Mouse (Mus musculus): ENCODE data around the gene Qpctl.
"Not testable (repeated sequence)": the region's sequence is repeated elsewhere in the genome, so short reads cannot be mapped to it uniquely, and the experiment has no call there.

Qpctl gene

DNA sequence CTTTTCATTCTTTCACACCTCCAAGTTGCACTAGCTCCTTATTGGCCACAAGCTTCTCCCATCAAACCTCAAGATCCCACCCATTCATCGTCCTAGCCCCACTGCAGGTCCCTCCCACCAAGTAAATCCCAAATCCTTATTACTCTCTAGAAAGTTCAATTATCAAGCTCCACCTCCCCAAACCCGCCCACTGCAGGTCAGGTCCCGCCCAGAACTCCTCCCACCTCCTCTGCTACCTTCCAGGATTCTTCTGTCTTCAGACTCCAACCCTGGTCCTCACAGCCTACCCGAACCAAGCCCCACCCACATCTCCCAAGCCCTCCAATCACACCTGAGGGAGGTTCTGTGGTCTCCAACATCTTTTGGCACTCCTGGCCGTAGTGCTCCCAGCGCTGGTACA, 15.1 kb upstream of the Qpctl start:
- DNase-seq (ENCODE audit: low spot score in 2 of 2), result no peak

DNA sequence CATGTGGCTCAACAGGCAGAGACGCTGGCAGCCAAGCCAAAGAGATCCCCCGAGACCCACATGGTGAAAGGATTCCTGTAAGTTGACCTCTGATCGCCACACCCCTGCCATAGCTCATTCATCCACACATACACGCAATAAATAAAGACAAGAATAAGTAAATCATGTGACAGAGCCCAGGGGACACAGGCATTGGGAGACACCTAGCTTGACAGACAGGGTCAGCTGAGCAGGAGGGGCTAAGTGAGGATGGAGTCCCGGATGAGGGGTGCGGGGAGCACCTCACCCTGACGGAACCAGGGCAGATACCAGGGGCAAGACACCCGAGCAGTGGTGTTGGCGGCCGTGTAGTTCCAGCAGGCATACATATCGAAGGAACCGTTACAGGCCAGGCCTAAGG, 14.7 kb upstream of the Qpctl start:
- DNase-seq (ENCODE audit: low spot score in 2 of 2), result no peak

DNA sequence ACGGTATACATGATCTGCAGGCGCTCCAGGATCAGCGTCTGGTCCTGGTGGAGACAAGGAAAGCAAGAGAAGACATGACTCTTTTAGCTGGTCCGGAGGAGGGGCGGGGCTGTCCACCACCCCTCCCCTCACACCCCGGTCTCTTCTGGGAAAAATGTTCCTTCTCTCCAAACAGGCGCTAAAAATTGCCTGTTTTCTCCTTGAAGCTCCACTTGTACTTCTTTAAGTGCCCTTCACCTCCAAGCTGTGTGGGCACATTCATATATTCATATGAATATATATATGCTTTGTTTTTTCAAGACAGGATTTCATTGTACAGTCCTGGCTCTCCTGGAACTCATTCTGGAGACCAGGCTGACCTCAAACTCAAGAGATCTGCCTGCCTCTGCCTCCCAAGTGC, 13.8 kb upstream of the Qpctl start:
- no peak for DNase-seq (ENCODE audit: low spot score in 2 of 2)

DNA sequence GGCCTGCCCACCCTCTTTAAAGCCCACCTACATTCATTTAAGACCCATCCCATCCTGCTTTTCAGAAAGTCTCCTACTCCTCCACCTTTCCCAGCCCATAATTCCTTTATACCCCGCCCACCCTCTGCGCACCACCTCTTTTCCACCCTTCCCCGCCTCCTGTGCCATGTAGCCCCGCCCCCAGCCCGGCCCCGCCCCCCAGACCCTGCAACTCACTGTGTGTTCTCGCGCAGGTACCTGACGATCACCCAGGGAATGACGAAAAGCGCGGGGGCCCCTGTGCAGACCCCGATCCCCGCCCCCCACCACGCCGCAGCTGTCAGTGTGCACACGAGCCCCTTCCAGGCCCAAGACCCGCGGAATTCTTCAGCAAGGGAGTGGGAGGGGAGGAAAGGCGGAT, 11.0 kb upstream of the Qpctl start:
- DNase-seq (ENCODE audit: low spot score in 2 of 2), result no peak

DNA sequence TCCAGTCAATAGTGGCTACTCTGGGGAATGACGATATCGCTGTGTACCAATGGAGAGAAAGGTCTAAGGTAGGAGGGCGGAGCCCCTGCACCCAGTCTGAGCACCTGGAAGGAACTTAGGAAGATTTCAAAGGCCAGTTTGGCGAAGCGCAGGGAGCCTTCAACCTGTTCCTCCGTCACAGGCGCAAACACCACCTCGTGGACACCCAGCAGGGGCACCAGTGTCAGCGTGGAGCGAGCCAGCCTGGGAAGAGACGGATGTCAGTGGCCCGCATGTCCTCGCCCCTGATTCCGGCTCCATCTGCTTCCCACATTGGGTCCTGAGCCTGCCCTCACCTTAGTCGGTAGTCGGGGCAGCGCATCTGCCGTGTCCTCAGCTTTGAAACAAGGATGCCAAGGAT, 10.3 kb upstream of the Qpctl start:
- DNase-seq (ENCODE audit: low spot score in 2 of 2), result no peak

DNA sequence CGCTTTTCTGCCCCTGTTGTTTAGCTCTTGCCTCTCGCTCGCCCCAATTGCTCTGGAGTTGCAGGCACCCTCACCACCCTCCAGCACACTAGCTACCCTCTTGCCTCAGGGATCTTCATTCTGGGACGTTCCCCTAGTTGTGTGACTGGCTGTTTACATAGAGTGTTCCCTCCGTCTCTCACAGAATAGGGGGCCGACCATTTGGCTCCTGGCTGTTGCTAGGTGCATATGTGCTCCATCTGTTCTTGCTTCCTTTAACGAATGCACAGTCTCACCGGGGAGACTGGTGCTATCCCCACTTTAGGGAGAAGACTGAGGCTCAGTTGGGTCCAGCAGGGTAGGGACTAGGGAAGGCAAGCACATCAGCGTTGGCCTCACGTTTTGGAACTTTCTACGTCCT, 9.5 kb upstream of the Qpctl start:
- no peak for DNase-seq (ENCODE audit: low spot score in 2 of 2)

DNA sequence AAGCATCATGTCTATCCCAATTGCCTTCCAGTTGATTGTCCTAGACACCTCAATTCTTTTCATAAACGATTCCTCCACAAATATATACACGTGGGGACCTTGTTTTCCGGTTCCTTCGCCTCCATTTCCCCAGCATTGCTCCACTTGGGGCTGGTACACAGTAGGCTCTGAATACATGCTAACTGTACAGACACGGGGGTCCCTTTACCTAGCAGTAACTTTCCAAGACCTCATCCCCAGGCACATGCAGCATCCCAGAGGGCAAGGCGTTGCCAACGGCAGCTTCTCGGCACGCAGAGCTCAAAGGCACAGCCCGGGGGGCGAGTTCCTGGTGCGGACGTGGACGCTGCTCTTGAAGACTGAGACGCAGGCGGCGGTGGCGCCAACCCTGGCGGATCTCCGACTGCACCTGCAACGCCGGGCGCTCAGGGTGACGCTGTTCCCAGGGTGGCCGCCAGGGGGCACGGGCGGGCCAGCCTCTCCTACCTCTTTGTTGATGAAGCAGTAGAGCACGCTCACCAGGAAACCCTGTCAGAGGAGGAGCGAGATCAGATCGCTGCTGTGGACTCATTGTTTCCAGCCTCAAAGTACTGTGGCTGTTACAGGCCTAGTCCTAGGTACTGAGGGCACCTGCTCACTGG, 8.2 kb upstream of the Qpctl start:
- DNase-seq (ENCODE audit: low spot score in 2 of 2), result peak; percentile 72 to 87

DNA sequence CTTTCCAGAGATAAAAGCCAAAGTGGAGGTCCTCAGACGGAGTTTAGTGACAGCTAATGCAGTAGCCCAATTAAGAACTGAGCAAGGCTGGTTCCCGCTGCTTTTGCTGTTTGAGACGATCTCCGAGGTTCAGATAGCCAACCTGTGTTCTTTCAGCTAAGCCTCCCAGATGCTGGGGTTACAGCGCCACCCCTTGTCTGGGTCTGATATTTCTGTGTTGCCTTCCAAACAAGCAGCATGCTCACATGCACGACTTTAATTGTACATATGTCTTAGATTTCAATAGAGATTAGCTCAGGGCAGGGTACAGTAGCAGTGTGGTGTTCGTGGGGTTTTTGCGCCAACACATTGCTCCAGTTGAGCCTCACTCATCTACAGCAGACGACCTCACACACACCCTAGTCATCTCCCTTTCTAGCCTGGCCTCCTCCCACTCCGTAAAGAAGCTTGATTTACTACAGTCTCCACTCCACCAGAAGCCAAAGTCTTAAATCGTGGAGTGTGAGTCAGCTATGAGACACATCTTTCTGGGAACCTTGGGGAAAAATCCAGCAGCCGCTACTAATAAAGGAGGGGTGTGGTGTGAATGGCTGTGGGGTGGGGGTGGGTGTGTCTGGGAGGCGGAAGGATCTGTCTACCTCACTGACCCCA, 6.9 kb upstream of the Qpctl start:
- DNase-seq (ENCODE audit: low spot score in 2 of 2), result no peak

DNA sequence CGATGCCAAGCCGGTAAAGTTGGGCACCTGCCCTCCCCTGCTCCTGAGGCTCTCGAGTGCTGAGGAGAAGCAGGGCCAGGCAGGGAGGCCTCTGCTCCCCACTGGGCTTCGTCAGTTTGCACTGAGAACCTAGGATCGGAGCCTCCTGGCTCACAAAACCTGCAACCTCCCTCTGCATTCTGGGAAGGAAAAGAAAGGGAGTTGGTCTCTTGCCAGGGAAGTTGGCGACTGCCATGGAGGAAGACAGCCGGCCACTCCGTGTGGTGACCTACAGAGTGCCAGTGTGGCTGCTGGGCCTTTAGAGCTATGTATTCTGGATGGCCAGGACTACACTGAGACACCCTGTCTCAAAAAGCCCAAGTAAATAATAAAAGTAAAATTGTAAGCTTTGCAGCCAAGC, 5.7 kb upstream of the Qpctl start:
- DNase-seq (ENCODE audit: low spot score in 2 of 2), result no peak

DNA sequence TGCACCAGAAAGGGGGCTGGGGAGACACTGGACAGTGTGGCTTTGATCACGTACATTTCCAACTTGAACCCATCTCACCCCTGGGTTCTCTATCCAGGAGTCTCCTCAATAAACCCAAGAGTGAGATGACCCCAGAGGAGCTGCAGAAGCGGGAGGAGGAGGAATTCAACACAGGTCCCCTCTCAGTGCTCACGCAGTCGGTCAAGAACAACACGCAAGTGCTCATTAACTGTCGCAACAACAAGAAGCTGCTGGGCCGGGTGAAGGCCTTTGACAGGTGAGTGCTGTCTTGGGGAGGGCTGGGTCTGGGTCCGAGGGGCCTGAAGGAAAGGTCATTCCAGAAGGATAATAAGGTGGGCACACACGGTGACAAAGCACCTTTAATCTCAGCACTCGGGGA, 2.0 kb upstream of the Qpctl start:
- not testable (repeated sequence) for DNase-seq (ENCODE audit: low spot score in 2 of 2)

DNA sequence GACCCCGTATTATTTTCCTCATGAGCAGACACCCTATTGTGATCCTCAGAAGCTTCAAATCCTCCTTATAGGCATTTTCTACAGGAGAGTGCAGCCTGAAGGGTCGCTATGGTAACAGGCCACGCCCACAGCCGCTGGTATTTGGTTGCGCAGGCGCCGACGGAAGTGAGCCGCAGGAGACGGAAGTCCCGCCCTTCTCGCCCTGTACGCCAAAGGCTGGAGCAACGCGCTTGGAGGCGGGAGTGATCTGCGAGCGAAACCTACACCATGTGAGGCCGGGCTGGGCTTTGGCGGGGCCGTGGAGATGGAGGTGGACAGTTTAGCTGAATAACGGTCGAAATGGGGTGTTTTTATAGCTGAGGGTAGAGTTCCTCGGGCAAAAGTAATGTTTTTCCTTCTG, 535 bp upstream of the Qpctl start, which contains the start of gene Snrpd2:
TSS of gene Snrpd2 (plus strand) at position 97 of the 400 bp plus-strand sequence.
- DNase-seq (ENCODE audit: low spot score in 2 of 2), result peak; percentile 93 to 96

DNA sequence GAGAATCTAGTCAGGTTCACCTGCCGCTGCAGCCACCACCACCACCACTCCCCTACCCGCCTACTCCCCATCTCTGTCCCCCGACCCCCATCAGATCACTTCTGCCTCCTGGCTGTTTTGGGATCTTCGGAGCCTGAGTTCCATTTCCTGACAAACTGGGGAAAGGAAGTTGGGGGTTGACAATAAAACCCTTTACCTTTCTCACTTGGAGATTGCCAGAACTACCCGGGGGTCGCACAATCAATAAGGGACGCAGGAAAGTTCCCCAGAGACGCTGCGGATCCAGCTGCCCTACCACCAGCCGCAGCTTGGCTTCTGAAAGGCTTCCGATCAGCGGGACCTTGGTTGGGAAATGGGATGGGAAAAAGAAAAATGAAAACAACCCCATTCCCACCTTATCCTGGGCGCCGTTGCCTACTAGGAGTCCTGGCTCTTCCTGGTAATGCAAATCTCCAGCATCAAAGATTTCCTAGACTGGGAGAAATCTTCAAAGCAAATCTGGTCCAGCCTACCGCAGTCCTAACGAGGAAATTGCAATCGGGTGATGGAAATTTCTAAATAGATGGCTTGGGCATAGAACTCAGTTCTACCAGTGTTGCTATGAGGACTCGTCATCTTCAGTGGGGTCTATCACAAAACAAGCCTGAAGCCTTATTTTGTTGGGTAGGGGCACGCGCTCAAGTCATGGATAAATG, 764 bp downstream of the Qpctl start:
- DNase-seq (ENCODE audit: low spot score in 2 of 2), result no peak

DNA sequence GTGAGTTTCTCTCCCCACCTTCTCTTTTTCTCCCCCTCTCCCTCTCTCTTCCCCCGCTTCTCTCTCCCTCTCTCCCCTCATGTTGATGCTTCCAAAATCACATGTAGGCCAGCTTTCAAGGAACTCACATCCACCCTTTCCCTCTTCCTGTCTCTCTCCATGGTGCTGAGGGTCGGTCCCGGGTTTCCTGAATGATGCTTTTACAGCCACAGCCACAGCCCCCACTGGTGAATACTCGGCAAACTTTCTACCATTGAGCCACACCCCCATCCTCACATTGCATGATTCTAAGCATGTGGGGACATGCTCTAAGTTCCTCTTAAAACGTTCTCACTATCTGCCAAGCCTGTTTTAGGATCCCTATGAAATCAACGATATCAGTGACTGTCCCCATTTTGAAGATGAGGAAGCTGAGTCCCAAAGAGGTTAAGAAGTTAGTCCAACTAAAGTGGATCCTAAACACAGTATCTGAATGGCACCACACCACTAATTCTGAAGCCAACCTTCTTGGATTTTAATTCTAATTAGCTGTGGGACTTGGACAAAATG, 1.5 kb downstream of the Qpctl start:
- DNase-seq (ENCODE audit: low spot score in 2 of 2), result no peak

DNA sequence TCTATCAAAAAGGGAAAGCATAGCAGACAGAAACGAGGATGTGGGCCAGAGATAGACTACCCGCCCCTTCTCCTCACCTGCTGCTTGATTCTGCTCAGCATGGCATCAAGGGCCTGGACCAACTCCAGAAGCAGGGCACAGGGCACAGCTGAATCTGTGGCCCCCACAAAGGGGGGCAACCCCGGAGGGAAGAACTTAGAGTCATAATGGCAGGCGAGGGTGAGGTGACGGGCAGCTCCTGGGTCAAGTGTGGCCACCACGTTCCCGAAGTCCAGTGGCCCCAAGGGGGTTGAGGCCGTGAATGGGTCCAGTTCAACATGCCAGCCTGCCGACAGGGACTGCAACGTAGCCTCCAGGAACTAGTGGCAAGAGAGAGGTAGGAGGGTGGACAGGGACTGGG, 2.3 kb downstream of the Qpctl start:
- DNase-seq (ENCODE audit: low spot score in 2 of 2), result no peak

DNA sequence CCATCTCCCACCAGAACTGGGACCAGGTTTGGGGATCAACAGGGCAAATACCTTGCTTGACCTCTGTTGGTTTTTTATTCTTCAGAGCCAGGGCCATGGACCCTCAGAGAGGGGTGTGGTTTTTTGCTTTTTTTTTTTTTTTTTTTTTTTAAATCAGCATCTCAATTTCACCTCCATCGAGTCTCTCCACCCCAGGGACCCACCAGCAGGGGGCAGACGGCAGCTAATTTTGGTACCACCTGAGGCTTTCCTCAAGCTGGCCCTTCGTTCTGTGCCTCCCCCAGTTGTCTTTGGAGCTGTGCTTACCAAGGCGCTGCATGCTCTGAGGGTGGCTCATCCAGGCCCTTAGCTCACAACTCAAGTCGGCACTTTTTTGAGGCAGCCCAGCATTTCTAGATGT, 11.7 kb downstream of the Qpctl start:
- no peak for DNase-seq (ENCODE audit: low spot score in 2 of 2)

DNA sequence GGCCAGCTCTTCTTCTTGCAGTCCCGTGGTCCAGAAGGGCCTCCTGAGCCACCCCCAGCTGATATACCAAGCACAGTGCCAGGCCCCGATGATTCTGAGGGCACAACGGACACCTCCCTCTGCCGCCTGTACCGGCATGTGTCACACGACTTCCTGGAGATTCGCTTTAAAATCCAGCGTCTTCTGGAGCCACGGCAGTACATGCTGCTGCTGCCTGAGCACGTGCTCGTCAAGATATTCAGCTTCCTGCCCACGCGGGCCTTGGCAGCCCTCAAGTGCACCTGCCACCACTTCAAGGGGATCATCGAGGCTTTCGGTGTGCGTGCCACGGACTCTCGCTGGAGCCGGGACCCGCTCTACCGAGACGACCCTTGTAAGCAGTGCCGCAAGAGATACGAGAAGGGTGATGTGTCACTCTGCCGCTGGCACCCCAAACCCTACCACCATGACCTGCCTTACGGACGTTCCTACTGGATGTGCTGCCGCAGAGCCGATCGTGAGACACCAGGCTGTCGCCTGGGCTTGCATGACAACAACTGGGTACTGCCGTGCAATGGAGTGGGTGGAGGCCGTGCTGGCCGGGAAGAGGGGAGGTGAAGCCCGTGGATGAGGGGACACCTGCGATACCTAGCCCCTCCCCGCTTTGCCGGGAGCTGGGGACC, 12.3 kb downstream of the Qpctl start:
- DNase-seq (ENCODE audit: low spot score in 2 of 2), result no peak

DNA sequence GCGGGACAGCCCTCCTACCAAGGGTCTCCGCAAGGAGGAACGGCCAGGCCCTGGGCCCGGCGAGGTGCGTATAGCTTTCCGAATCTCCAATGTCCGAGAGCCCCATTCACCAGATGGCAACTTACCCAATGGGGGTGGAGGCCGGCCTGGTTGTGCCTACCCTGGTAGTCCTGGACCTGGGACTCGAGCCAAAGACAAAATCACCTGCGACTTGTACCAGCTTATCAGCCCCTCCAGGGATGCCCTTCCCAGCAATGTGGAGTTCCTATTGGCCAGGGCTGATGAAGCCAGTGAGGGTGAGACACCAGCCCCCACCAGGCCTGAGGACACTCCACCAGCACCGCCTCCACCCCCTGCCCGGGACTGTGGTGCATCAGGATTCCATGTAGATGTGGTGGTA, 12.9 kb downstream of the Qpctl start:
- no peak for DNase-seq (ENCODE audit: low spot score in 2 of 2)

DNA sequence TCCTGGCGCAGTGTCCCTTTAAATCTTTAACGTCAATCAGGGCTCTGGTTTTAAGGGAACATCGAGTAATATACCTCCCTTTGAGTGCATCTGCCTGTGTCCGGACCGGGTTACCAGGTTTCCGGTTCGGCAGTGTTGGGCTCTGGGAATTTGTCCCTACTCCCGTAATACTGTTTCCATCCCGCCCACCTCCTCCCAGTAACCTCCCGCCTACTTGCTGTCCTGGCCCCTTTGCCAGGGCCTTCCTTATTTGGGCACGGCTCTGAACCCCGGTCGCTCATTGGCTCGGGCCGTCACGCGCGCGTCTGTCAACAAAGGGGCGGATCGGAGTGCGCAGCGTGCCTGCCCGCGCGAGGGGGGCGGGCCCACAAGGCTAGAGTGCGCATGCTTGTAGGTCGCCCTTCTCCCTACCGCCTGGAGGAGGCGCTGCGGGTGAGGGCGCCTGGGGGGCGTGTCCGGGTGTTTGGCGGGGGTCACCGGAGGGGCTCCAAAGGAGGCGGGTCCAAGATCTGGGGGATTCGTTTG, 17.7 kb downstream of the Qpctl start:
- peak; percentile 99 for DNase-seq (ENCODE audit: low spot score in 2 of 2)

DNA sequence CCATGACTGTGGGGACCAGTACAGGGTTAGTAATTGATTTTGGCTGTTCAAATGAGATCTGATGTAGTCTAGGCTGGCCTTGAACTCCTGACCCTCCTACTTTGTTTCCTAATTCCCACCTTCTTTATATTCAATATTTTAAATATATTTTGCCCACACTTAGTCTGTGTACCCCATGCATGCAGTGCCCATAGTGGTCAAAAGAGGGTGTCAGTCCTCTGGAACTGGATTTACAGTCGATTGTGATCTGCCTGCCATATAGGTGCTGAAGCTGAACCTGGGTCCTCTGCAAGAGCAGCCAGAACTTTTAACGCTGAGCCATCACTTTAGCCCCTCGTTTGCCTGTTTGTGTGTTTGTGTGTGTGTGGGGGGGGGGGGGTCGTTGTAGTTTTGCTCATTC, 18.4 kb downstream of the Qpctl start:
- DNase-seq (ENCODE audit: low spot score in 2 of 2), result no peak

DNA sequence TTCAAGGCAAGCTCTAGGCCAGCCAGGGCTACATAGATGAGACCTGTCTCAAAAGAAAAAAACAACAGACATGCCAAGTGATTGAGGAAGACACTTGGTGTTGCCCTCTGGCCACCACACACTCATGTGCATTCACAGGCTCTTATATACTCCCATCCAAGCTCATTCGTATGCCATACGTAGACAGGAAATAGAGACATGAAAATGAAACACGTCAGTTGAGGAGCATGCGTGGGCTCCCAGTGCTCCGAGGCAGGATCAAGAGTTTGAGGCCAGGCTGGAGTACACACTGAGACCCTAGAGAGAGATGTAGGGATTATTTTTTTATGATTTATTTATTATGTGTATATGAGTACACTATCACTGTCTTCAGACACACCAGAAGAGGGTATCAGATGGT, 19.7 kb downstream of the Qpctl start:
- no peak for DNase-seq (ENCODE audit: low spot score in 2 of 2)

DNA sequence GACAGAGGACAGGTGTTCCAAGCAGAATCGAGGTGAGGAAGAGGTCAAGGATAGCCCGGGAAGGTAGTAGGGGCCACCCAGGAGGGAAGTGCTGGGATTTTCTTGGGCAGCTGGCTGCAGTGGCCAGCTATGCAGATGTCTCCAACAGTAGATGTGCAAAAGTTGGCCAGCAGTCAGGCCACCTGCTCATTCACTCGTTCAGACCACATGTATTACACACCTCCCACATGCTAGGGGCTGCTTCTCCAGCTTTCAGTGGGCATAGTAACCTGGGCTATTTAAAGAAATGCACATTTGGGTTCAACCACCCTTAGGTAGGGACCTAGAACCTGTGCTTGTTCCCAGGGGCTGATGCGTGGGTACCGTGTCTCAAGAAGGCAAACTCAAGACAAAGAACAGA, 21.3 kb downstream of the Qpctl start:
- no peak for DNase-seq (ENCODE audit: low spot score in 2 of 2)

DNA sequence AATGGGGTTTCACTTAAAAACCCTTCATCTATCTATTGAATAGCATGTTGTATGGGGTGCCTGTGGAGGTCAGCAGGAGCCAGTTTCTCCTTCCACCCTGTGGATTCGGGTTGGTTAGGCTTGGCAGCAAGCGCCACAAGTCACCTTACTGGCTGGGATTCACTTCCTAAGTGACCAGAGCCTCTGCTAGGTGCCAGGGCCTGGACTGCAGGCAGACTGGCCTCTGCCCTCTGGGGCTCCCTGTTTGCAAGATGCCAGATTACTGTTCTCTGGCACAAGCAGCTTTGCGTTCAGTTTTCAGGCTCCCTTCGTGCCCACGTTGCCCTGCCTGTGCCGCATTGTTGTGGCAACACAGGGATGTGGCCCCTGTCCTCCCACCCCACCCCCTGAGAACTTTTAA, 24.4 kb downstream of the Qpctl start:
- DNase-seq (ENCODE audit: low spot score in 2 of 2), result no peak
